In genomic region chr4:138250088-138250960, GRCm38 (mm10) we compare ENCODE assay signal across 7 mouse cellular contexts. TPM values are rescaled to one million over a fixed set of nuclear protein-coding genes. Genes with fewer than 3 reads are reported as not detected.
DNase-seq lines count a peak whose midpoint lies in the region; ATAC-seq and TF ChIP-seq lines count a peak whose summit lies in the region.

Sh2d5 (plus strand) TSS chr4:138250403.
Kif17 (plus strand) TSS chr4:138250435.

- H3K36me3 ChIP-seq in intestine, embryonic 14.5 days (ENCODE audit: control insufficient read depth, insufficient read depth, low read length), result peaks cover 11% of the 10 kb centered on the region
- H3K36me3 ChIP-seq in small intestine, adult 2 months (ENCODE audit: control insufficient read depth, insufficient read depth, low read length), result peaks cover 10% of the 10 kb centered on the region

- intact Hi-C loops in gastrocnemius, postnatal 14 days (cut with DNase I; ENCODE audit: low total_unique reads), result no loop called here
- intact Hi-C loops in left cerebral cortex, postnatal 25 days (cut with DNase I), result no loop called here

- H3K9ac ChIP-seq in intestine, embryonic 14.5 days (ENCODE audit: low read length), result 0 out of 2 replicates have a peak within 1 kb of the TSS, but pooled peaks have one; percentile 10

- under 1% methylated on average over 72 of the region's 74 CpGs for WGBS in intestine, embryonic 14.5 days
- WGBS in small intestine, adult 2 months, result under 1% methylated on average over 74 of the region's 74 CpGs

- H3K4me2 ChIP-seq in intestine, embryonic 14.5 days (ENCODE audit: low read length), result peak within 1 kb of the TSS; percentile 100

- peak; percentile 94 for TF ChIP-seq POLR2A in cortical plate, adult 2 months (IDR thresholded peaks at IDR 0.05; ENCODE audit: extremely low read depth, insufficient read depth, low read length)
- TF ChIP-seq POLR2A in small intestine, adult 2 months (IDR thresholded peaks at IDR 0.05; ENCODE audit: low read depth, low read length), result no peak

- peak within 1 kb of the TSS; percentile 79 for H3K4me3 ChIP-seq in cortical plate, adult 2 months (ENCODE audit: insufficient read depth, low read length)
- peak within 1 kb of the TSS; percentile 47 for H3K4me3 ChIP-seq in intestine, embryonic 14.5 days (ENCODE audit: low read depth, low read length)
- H3K4me3 ChIP-seq in small intestine, adult 2 months (ENCODE audit: low read depth, low read length), result peak within 1 kb of the TSS; percentile 60

- peak; percentile 87 for ATAC-seq in intestine, embryonic 14.5 days (replicated peaks; ENCODE audit: low FRiP score, low TSS enrichment, low read depth)
- ATAC-seq in megakaryocyte-erythroid progenitor cell, adult 5-6 weeks (replicated peaks; ENCODE audit: low FRiP score, low TSS enrichment, poor library complexity, severe bottlenecking), result peak; percentile 91

- peaks cover 8% of the 10 kb centered on the region; the same call in 1 of the 2 replicates for H3K4me1 ChIP-seq in cortical plate, adult 2 months (ENCODE audit: control insufficient read depth, insufficient read depth, low read length)
- peaks cover 25% of the 10 kb centered on the region for H3K4me1 ChIP-seq in intestine, embryonic 14.5 days (replicated peaks; ENCODE audit: control insufficient read depth, insufficient read depth, low read length)
- peaks cover 18% of the 10 kb centered on the region for H3K4me1 ChIP-seq in small intestine, adult 2 months (ENCODE audit: control insufficient read depth, insufficient read depth, insufficient read length, low read length)

- no peaks in the 10 kb centered on the region for H3K9me3 ChIP-seq in intestine, embryonic 14.5 days (ENCODE audit: control insufficient read depth, low read length)

- H3K27me3 ChIP-seq in intestine, embryonic 14.5 days (replicated peaks; ENCODE audit: control insufficient read depth, insufficient read depth, low read length), result peaks cover 14% of the 10 kb centered on the region; the same call in 1 of the 2 replicates
- H3K27me3 ChIP-seq in small intestine, adult 2 months (ENCODE audit: control insufficient read depth, insufficient read depth, low read length), result peaks cover 16% of the 10 kb centered on the region

- peak; percentile 81 for DNase-seq in adrenal gland, postnatal 10 days
- DNase-seq in gastrocnemius, postnatal 14 days, result peak; percentile 46
- peak; percentile 85 for DNase-seq in intestine, embryonic 14.5 days (ENCODE audit: low spot score)
- DNase-seq in left cerebral cortex, postnatal 25 days (ENCODE audit: low spot score in 2 of 2), result peak; percentile 93 to 95

- no peak for TF ChIP-seq CTCF in cortical plate, adult 2 months (IDR thresholded peaks at IDR 0.05; ENCODE audit: extremely low read depth, insufficient read depth, low read length)
- no peak for TF ChIP-seq CTCF in small intestine, adult 2 months (IDR thresholded peaks at IDR 0.05; ENCODE audit: extremely low read depth, insufficient read length, insufficient replicate concordance, low read depth, low read length)

- H3K27ac ChIP-seq in cortical plate, adult 2 months (ENCODE audit: insufficient read depth, low read length), result peak within 1 kb of the TSS; percentile 92
- no peak within 1 kb of the TSS for H3K27ac ChIP-seq in intestine, embryonic 14.5 days (ENCODE audit: low read depth)
- no peak within 1 kb of the TSS for H3K27ac ChIP-seq in small intestine, adult 2 months (ENCODE audit: insufficient read depth, low read depth, low read length)

RNA-seq across cellular contexts. Expression of gene Sh2d5, which starts in this region (rescaled TPM):
- 1 to 10 TPM; 1.2 to 1.6 TPM for total RNA-seq in adrenal gland, postnatal 10 days (2021)
- 89.7 and 93.2 TPM in 2 replicates for polyA plus RNA-seq in cortical plate, adult 2 months (2012; rRNA removed)
- not detected for total RNA-seq in gastrocnemius, postnatal 14 days (2021)
- polyA plus RNA-seq in intestine, embryonic 14.5 days (2014; fragmentation: Nextera tagmentation; extraction: Ambion mirVana), result 1.0 and 1.2 TPM in 2 replicates
- total RNA-seq in left cerebral cortex, postnatal 25 days (2021), result 10 to 100 TPM; 60.0 to 68.4 TPM
- 1.7 and 1.9 TPM in 2 replicates for total RNA-seq in megakaryocyte-erythroid progenitor cell, adult 5-6 weeks (2014; fragmentation: Nextera tagmentation)
- 1.8 and 2.7 TPM in 2 replicates for total RNA-seq in megakaryocyte-erythroid progenitor cell, adult 5-6 weeks (2017)
- polyA plus RNA-seq in small intestine, adult 2 months (2012; rRNA removed), result 0.41 and 0.79 TPM in 2 replicates

RNA-seq across cellular contexts. Expression of gene Kif17, which starts in this region (rescaled TPM):
- total RNA-seq in adrenal gland, postnatal 10 days (2021), result 1 to 10 TPM; 3.1 to 3.5 TPM
- polyA plus RNA-seq in cortical plate, adult 2 months (2012; rRNA removed), result 28.7 and 29.2 TPM in 2 replicates
- not detected for total RNA-seq in gastrocnemius, postnatal 14 days (2021)
- 0.69 and 1.0 TPM in 2 replicates for polyA plus RNA-seq in intestine, embryonic 14.5 days (2014; fragmentation: Nextera tagmentation; extraction: Ambion mirVana)
- 10 to 100 TPM; 23.7 to 25.1 TPM for total RNA-seq in left cerebral cortex, postnatal 25 days (2021)
- 0.37 and 0.62 TPM in 2 replicates for total RNA-seq in megakaryocyte-erythroid progenitor cell, adult 5-6 weeks (2014; fragmentation: Nextera tagmentation)
- total RNA-seq in megakaryocyte-erythroid progenitor cell, adult 5-6 weeks (2017), result 1.3 TPM in 1 of 2 replicates, not detected in the other
- polyA plus RNA-seq in small intestine, adult 2 months (2012; rRNA removed), result 0.11 and 0.19 TPM in 2 replicates

Comparison
In these comparisons a context has a peak if more than half of its experiments do, and no peak if none do; other contexts are left out.
1. RNA of gene Sh2d5 (total RNA-seq): 60.0 to 68.4 TPM in left cerebral cortex, postnatal 25 days; 1.7 to 2.7 TPM in megakaryocyte-erythroid progenitor cell, adult 5-6 weeks, 1.2 to 1.6 TPM in adrenal gland, postnatal 10 days and not detected in gastrocnemius, postnatal 14 days; every median in the first group is over 10 times any median in the second.
2. RNA of gene Kif17 (total RNA-seq): 23.7 to 25.1 TPM in left cerebral cortex, postnatal 25 days; 3.1 to 3.5 TPM in adrenal gland, postnatal 10 days, 0.37 to 1.3 TPM in megakaryocyte-erythroid progenitor cell, adult 5-6 weeks and not detected in gastrocnemius, postnatal 14 days; every median in the first group is over 4 times any median in the second.
3. RNA of gene Sh2d5 (polyA plus RNA-seq): 89.7 to 93.2 TPM in cortical plate, adult 2 months; 1.0 to 1.2 TPM in intestine, embryonic 14.5 days and 0.41 to 0.79 TPM in small intestine, adult 2 months; every median in the first group is over 10 times any median in the second.
4. RNA of gene Kif17 (polyA plus RNA-seq): 28.7 to 29.2 TPM in cortical plate, adult 2 months; 0.69 to 1.0 TPM in intestine, embryonic 14.5 days and 0.11 to 0.19 TPM in small intestine, adult 2 months; every median in the first group is over 10 times any median in the second.
5. Peak in DNase-seq in gastrocnemius, postnatal 14 days; RNA of the genes that start here not detected or under 1 TPM.
6. Peak in every context shown above with its lines, with median percentiles within 50 percentile points of each other: DNase-seq and H3K4me3 ChIP-seq.